Mouse (Mus musculus): ENCODE results near the gene Mturn.

GRCm38 (mm10) chr6:54720512-54721251 lies 39.3 kb downstream of the Mturn start:
- TF ChIP-seq HCFC1 (IDR thresholded peaks at IDR 0.05; ENCODE audit: borderline replicate concordance, insufficient read depth, low read length) (no peak), ZC3H11A (IDR thresholded peaks at IDR 0.05; ENCODE audit: borderline replicate concordance, low read depth, low read length) (no peak), ZNF384 (IDR thresholded peaks at IDR 0.05; ENCODE audit: low read depth, low read length) (no peak), MAFK (IDR thresholded peaks at IDR 0.05; ENCODE audit: insufficient read depth, low read depth, low read length) (no peak), CHD2 (IDR thresholded peaks at IDR 0.05; ENCODE audit: low read depth, low read length) (no peak)
